Mouse (Mus musculus) neutrophil, adult 83 days (primary cell): ENCODE data around the gene Bpifa3. TPM values are rescaled to one million over a fixed set of nuclear protein-coding genes. Genes with fewer than 3 reads are reported as not detected.

Experiments used
- total RNA-seq, 2 experiments: library from RNA; stranded (reverse); gene quantifications; one replicate each; pipeline ENCODE4 v1.2.4; 2023

Bpifa3 gene
- not detected for total RNA-seq

GRCm38 (mm10) chr2:154130120-154130519 lies at the start of gene Bpifa3:
Gene Bpifa3, plus strand, starts transcription at chr2:154130336.

DNA sequence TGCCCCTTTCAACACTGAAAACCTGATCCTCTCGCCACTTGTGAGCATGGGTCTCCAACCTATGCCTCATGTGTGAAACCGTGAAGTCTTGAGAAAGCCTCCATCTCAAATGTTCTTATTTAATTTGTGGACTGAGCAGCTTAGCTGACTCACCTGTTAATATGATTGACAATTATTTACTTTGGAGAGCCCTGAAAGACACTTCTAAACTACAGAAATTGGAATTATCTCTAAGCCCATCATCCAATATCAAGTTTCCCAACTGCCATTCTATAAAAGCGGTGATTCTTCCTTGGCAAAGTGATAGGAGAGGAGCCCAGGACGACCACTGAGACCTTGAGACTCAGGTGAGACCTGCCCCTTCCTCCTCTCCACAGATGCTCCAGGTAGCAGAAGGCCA lies 12.4 kb downstream of the Bpifa3 start, which contains the start of gene Bpifa1:
Bpifa1 (plus strand) TSS at position 301 of the 400 bp plus-strand sequence.

GRCm38 (mm10) chr2:154162307-154162706 lies 32.2 kb downstream of the Bpifa3 start, which contains the start of gene Bpifa5:
Gene Bpifa5, plus strand, starts transcription at chr2:154162607.

Other genes with a start within 250 kb of the Bpifa3 start
- not detected for gene Bpifb6, start 229.9 kb upstream of the Bpifa3 start, total RNA-seq
- not detected for gene Bpifb3, start 212.1 kb upstream of the Bpifa3 start, total RNA-seq
- not detected for gene Bpifb4, start 192.1 kb upstream of the Bpifa3 start, total RNA-seq
- not detected for gene Bpifa6, start 155.4 kb upstream of the Bpifa3 start, total RNA-seq
- gene Bpifa2, start 122.1 kb upstream of the Bpifa3 start, total RNA-seq: not detected
- gene Bpifa1, start 12.5 kb downstream of the Bpifa3 start, total RNA-seq: not detected
- not detected for gene Bpifa5, start 32.3 kb downstream of the Bpifa3 start, total RNA-seq
- gene Bpifb1, start 60.5 kb downstream of the Bpifa3 start, total RNA-seq: not detected
- not detected for gene Bpifb5, start 93.4 kb downstream of the Bpifa3 start, total RNA-seq
- not detected for gene Bpifb9a, start 127.5 kb downstream of the Bpifa3 start, total RNA-seq
- gene Bpifb9b, start 176.9 kb downstream of the Bpifa3 start, total RNA-seq: not detected
- gene Cdk5rap1, start 242.7 kb downstream of the Bpifa3 start, total RNA-seq: 1 to 10 TPM; 7.5 to 7.9 TPM